Mouse (Mus musculus): ENCODE data around the gene Tecpr2. TPM values are rescaled to one million over a fixed set of nuclear protein-coding genes. Genes with fewer than 3 reads are reported as not detected.

Gene Tecpr2
- total and polyA plus RNA-seq, 3 experiments = 5.8 to 5.9 TPM; not detected in 1

GRCm38 (mm10) chr12:110850010-110850928, 38.8 kb upstream of the Tecpr2 start, which contains the start of gene Zfp839 (continued):
- TF ChIP-seq TCF12 (IDR thresholded peaks at IDR 0.05; ENCODE audit: low read depth, low read length) = peak; percentile 45; the same call in 1 of the 2 replicates
- peak; percentile 65 for TF ChIP-seq ETS1 (IDR thresholded peaks at IDR 0.05; ENCODE audit: low read depth, low read length)
- TF ChIP-seq MXI1 (IDR thresholded peaks at IDR 0.05; ENCODE audit: low read depth, low read length) = peak; percentile 84
- TF ChIP-seq MAZ (IDR thresholded peaks at IDR 0.05; ENCODE audit: low read depth, low read length) = peak; percentile 76; the same call in 1 of the 2 replicates
- TF ChIP-seq HCFC1 (IDR thresholded peaks at IDR 0.05; ENCODE audit: low read depth, low read length) = peak; percentile 90
- no peak for TF ChIP-seq CHD1 (IDR thresholded peaks at IDR 0.05; ENCODE audit: low read depth, low read length)
- TF ChIP-seq MEF2A (IDR thresholded peaks at IDR 0.05; ENCODE audit: extremely low read depth, insufficient replicate concordance, low read depth, low read length, poor library complexity, severe bottlenecking) = no peak
- peak; percentile 78 for TF ChIP-seq SIN3A (IDR thresholded peaks at IDR 0.05; ENCODE audit: low read length)
- TF ChIP-seq KAT2A (conservative IDR thresholded peaks at IDR 0.05; ENCODE audit: low read depth, low read length) = no peak; the same call in 1 of the 2 replicates
- TF ChIP-seq POLR2AphosphoS2 (IDR thresholded peaks at IDR 0.05; ENCODE audit: low read length) = peak; percentile 70; the same call in 1 of the 2 replicates
- TF ChIP-seq EP300 (IDR thresholded peaks at IDR 0.05; ENCODE audit: low read depth in 1 of 2, low read length in 2 of 2) = no peak
- no peak for TF ChIP-seq ZNF384 (IDR thresholded peaks at IDR 0.05; ENCODE audit: low read depth, low read length)
- no peak for TF ChIP-seq RCOR1 (IDR thresholded peaks at IDR 0.05; ENCODE audit: low read depth, low read length)
- TF ChIP-seq POLR2AphosphoS5 (IDR thresholded peaks at IDR 0.05; ENCODE audit: borderline replicate concordance, low read depth, low read length) = no peak
- no peak for TF ChIP-seq BHLHE40 (IDR thresholded peaks at IDR 0.05; ENCODE audit: borderline replicate concordance, low read depth, low read length)
- TF ChIP-seq MYC (IDR thresholded peaks at IDR 0.05; ENCODE audit: low read depth, low read length) = 0 out of 2 replicates have a peak, but pooled peaks have one; percentile 20
- peak; percentile 64; the same call in 1 of the 2 replicates for TF ChIP-seq MAX (IDR thresholded peaks at IDR 0.05; ENCODE audit: low read length)
- TF ChIP-seq E2F4 (IDR thresholded peaks at IDR 0.05; ENCODE audit: borderline replicate concordance, low read depth, low read length) = no peak
- no peak for TF ChIP-seq MYB (IDR thresholded peaks at IDR 0.05; ENCODE audit: low read depth, low read length)
- TF ChIP-seq ELF1 (IDR thresholded peaks at IDR 0.05; ENCODE audit: low read depth, low read length) = peak; percentile 70; the same call in 1 of the 2 replicates
- TF ChIP-seq TBP (IDR thresholded peaks at IDR 0.05; ENCODE audit: low read depth, low read length) = peak; percentile 59; the same call in 1 of the 2 replicates
- no peak for TF ChIP-seq JUND (IDR thresholded peaks at IDR 0.05; ENCODE audit: low read depth, low read length)

- no peak for DNase-seq (ENCODE audit: low read depth, low spot score)
- Histone ChIP-seq H3K79me2 (ENCODE audit: control insufficient read depth, insufficient read depth, low read length, poor library complexity) (peaks cover 6% of the 10 kb centered on the region; the same call in 1 of the 2 replicates), H3K4me1 (ENCODE audit: control insufficient read depth in 1 of 2, insufficient read depth in 2 of 2, low read length in 2 of 2) (peaks cover 4 to 33% of the 10 kb centered on the region in 2 experiments; a peak in 3 of 4 replicates), H3K27me3 (ENCODE audit: control insufficient read depth in 1 of 2, insufficient read depth in 2 of 2, low read length in 2 of 2) (no peaks in the 10 kb centered on the region), H3K36me3 (ENCODE audit: control insufficient read depth in 1 of 2, insufficient read depth in 2 of 2, low read length in 2 of 2) (peaks cover 0 to 10% of the 10 kb centered on the region in 2 experiments; a peak in 1 of 4 replicates), H3K9ac (ENCODE audit: control insufficient read depth, low read depth, low read length, poor library complexity, severe bottlenecking) (peak overlapping the region; percentile 94), H3K9me3 (replicated peaks; ENCODE audit: insufficient read depth, low read length) (no peaks in the 10 kb centered on the region), H3K4me3 (ENCODE audit: control insufficient read depth in 1 of 2, insufficient read depth in 1 of 2, low read depth in 2 of 2, low read length in 2 of 2) (peak overlapping the region; percentile 81 to 92), H3K27ac (ENCODE audit: control insufficient read depth, low read depth, low read length) (peak overlapping the region; percentile 57)
- TF ChIP-seq CTCF (IDR thresholded peaks at IDR 0.05 in 2 of 3, conservative IDR thresholded peaks at IDR 0.05 in 1 of 3; ENCODE audit: control insufficient read depth in 1 of 3, insufficient read depth in 1 of 3, low read depth in 2 of 3, low read length in 3 of 3, poor library complexity in 1 of 3, severe bottlenecking in 1 of 3) (no peak), NRF1 (IDR thresholded peaks at IDR 0.05; ENCODE audit: insufficient read depth, low read depth, low read length, poor library complexity, severe bottlenecking) (no peak), HCFC1 (IDR thresholded peaks at IDR 0.05; ENCODE audit: low read depth, low read length) (no peak), MXI1 (IDR thresholded peaks at IDR 0.05; ENCODE audit: low read depth, low read length) (no peak), SIN3A (IDR thresholded peaks at IDR 0.05; ENCODE audit: low read length) (no peak)
Measured at GRCm38 (mm10) chr12:110850929-110851256, 38.2 kb upstream of the Tecpr2 start.

All from MEL (cell line).